In genomic region chr11:76924759-76925236, GRCm38 (mm10) we compare ENCODE assay signal across 8 mouse cellular contexts. TPM values are rescaled to one million over a fixed set of nuclear protein-coding genes. Genes with fewer than 3 reads are reported as not detected.
A peak's percentile ranks its signal among the peaks of the same experiment; 100 is the strongest.
DNase-seq lines count a peak whose midpoint lies in the region; ATAC-seq lines count a peak whose summit lies in the region.

Gene Blmh, plus strand, starts transcription at chr11:76924809.

- no peak within 1 kb of the TSS for H3K4me3 ChIP-seq in neural tube, embryonic 11.5 days (ENCODE audit: low read depth, low read length)
- H3K4me3 ChIP-seq in heart, embryonic 16.5 days (ENCODE audit: low read length), result no peak within 1 kb of the TSS
- H3K4me3 ChIP-seq in midbrain, embryonic 11.5 days (ENCODE audit: low read depth, low read length), result no peak within 1 kb of the TSS

- no peaks in the 10 kb centered on the region; the same call in 1 of the 2 replicates for H3K4me1 ChIP-seq in neural tube, embryonic 11.5 days (ENCODE audit: control insufficient read depth, insufficient read depth, low read length)
- peaks cover 8% of the 10 kb centered on the region for H3K4me1 ChIP-seq in heart, embryonic 16.5 days (ENCODE audit: control insufficient read depth, insufficient read depth, low read length)
- H3K4me1 ChIP-seq in midbrain, embryonic 11.5 days (ENCODE audit: control insufficient read depth, insufficient read depth, low read length), result no peaks in the 10 kb centered on the region

- H3K27me3 ChIP-seq in neural tube, embryonic 11.5 days (ENCODE audit: control insufficient read depth, insufficient read depth, low read length), result no peaks in the 10 kb centered on the region
- no peaks in the 10 kb centered on the region for H3K27me3 ChIP-seq in heart, embryonic 16.5 days (ENCODE audit: control insufficient read depth, insufficient read depth, low read length)
- H3K27me3 ChIP-seq in midbrain, embryonic 11.5 days (ENCODE audit: control insufficient read depth, insufficient read depth, low read length), result no peaks in the 10 kb centered on the region

- H3K4me2 ChIP-seq in neural tube, embryonic 11.5 days (ENCODE audit: low read depth), result no peak within 1 kb of the TSS
- peak within 1 kb of the TSS; percentile 36; the same call in 1 of the 2 replicates for H3K4me2 ChIP-seq in heart, embryonic 16.5 days (ENCODE audit: low read depth, low read length)
- no peak within 1 kb of the TSS for H3K4me2 ChIP-seq in midbrain, embryonic 11.5 days

- DNase-seq in neural tube, embryonic 11.5 days (ENCODE audit: low spot score), result no peak
- no peak for DNase-seq in neural tube, embryonic 10.5 days (ENCODE audit: extremely low spot score, low spot score)
- DNase-seq in left cerebral cortex, adult 8-10 months (ENCODE audit: low spot score in 2 of 2), result no peak
- DNase-seq in midbrain, embryonic 11.5 days (ENCODE audit: low spot score, missing footprints), result no peak
- DNase-seq in ovary, postnatal 36 days (ENCODE audit: low spot score), result no peak
- no peak for DNase-seq in cerebellum, adult 9-10 months

- H3K36me3 ChIP-seq in neural tube, embryonic 11.5 days (ENCODE audit: control insufficient read depth, insufficient read depth, low read length), result no peaks in the 10 kb centered on the region
- H3K36me3 ChIP-seq in heart, embryonic 16.5 days (ENCODE audit: control insufficient read depth, insufficient read depth), result no peaks in the 10 kb centered on the region
- H3K36me3 ChIP-seq in midbrain, embryonic 11.5 days (ENCODE audit: control insufficient read depth, insufficient read depth, low read length), result no peaks in the 10 kb centered on the region

- ATAC-seq in neural tube, embryonic 11.5 days (ENCODE audit: insufficient read depth, low FRiP score, low TSS enrichment), result no peak
- no peak for ATAC-seq in erythroid progenitor cell, adult 5-6 weeks (replicated peaks; ENCODE audit: low FRiP score, poor library complexity, severe bottlenecking)
- ATAC-seq in heart, embryonic 16.5 days (replicated peaks; ENCODE audit: extremely low read depth, insufficient read depth, low FRiP score), result no peak
- ATAC-seq in midbrain, embryonic 11.5 days (ENCODE audit: low FRiP score), result no peak

- 89% methylated on average over 6 of the region's 6 CpGs for WGBS in neural tube, embryonic 11.5 days
- 34% methylated on average over 6 of the region's 6 CpGs for WGBS in heart, embryonic 16.5 days
- 91% methylated on average over 6 of the region's 6 CpGs for WGBS in midbrain, embryonic 11.5 days

- H3K27ac ChIP-seq in neural tube, embryonic 11.5 days (ENCODE audit: low read depth, low read length), result no peak within 1 kb of the TSS
- H3K27ac ChIP-seq in heart, embryonic 16.5 days (ENCODE audit: low read length), result no peak within 1 kb of the TSS
- no peak within 1 kb of the TSS for H3K27ac ChIP-seq in midbrain, embryonic 11.5 days (ENCODE audit: low read depth, low read length)

- H3K9me3 ChIP-seq in neural tube, embryonic 11.5 days (ENCODE audit: control insufficient read depth, low read length), result no peaks in the 10 kb centered on the region
- no peaks in the 10 kb centered on the region for H3K9me3 ChIP-seq in heart, embryonic 16.5 days (replicated peaks; ENCODE audit: control insufficient read depth, low read length)
- no peaks in the 10 kb centered on the region for H3K9me3 ChIP-seq in midbrain, embryonic 11.5 days (ENCODE audit: control insufficient read depth, low read length)

- H3K9ac ChIP-seq in neural tube, embryonic 11.5 days (ENCODE audit: low read length), result no peak within 1 kb of the TSS
- no peak within 1 kb of the TSS for H3K9ac ChIP-seq in heart, embryonic 16.5 days (ENCODE audit: low read length)
- no peak within 1 kb of the TSS for H3K9ac ChIP-seq in midbrain, embryonic 11.5 days (ENCODE audit: low read length)

RNA-seq across cellular contexts. Expression of gene Blmh, which starts in this region (rescaled TPM):
- 175 and 180 TPM in 2 replicates for polyA plus RNA-seq in neural tube, embryonic 11.5 days (2014; fragmentation: Nextera tagmentation; extraction: Ambion mirVana)
- total RNA-seq in erythroid progenitor cell, adult 5-6 weeks (2015; ENCODE audit: low replicate concordance), result 11.2 and 16.8 TPM in 2 replicates
- 30.4 and 38.4 TPM in 2 replicates for total RNA-seq in erythroid progenitor cell, adult 5-6 weeks (2017; ENCODE audit: low replicate concordance)
- 101 and 107 TPM in 2 replicates for polyA plus RNA-seq in heart, embryonic 16.5 days (2015; fragmentation: Nextera tagmentation; extraction: Ambion mirVana)
- 10 to 100 TPM; 65.4 to 69.3 (median 68.7) TPM for total RNA-seq in left cerebral cortex, adult 8-10 months (2022)
- 183 and 197 TPM in 2 replicates for polyA plus RNA-seq in midbrain, embryonic 11.5 days (2014; fragmentation: Nextera tagmentation; extraction: Ambion mirVana)
